Mouse (Mus musculus): Measurements from ENCODE around the gene Gsdma2. TPM values are rescaled to one million over a fixed set of nuclear protein-coding genes. Genes with fewer than 3 reads are reported as not detected.
"Not testable (repeated sequence)": the region's sequence is repeated elsewhere in the genome, so short reads cannot be mapped to it uniquely, and the experiment has no call there.

Gene Gsdma2
- total RNA-seq, 2 experiments from 2014 or later: not detected

DNA sequence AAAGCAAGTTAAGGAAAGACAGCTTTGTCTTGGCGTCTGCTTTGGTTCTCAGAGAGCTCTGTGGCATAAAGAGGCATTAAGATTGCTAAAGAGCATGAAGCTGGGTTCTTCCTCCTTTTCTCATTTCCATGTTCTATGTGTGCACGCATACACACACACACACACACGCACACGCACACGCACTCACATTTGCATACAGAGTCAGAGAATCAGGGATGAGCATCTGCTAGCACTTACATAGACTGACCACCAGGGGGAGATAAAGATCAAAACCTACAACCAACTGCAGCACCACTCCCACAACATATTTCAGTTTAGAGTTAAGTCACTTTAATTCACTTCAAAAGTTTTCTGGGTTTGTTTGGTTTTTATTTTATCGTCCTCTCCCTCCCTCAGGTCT lies 14.0 kb downstream of the Gsdma2 start:
- ATAC-seq (replicated peaks; ENCODE audit: poor library complexity, severe bottlenecking): peak; percentile 98

GRCm38 (mm10) chr11:98664091-98664490 lies 17.5 kb downstream of the Gsdma2 start, which contains the start of gene Gsdma:
Gene Gsdma, plus strand, starts transcription at chr11:98664351.
- ATAC-seq (replicated peaks; ENCODE audit: poor library complexity, severe bottlenecking): no peak

DNA sequence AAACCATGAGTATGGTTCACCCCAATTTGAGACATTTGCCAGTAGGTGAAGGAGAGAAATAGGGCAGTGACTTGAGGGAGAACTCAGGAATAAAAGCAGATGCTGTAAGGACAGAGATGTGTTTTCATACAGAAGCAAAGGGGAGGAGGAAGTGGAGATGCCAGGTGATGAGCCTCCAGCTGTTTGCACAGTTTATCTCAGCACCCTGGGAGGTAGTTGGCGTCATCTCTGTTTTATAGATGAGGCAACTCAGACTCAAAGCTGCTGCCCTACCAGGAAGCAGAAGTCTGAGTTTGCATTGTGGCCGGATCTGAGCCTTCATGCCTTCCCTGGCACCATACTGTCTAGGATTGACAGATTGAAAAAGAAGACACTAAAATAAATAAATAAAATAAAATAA lies 22.4 kb downstream of the Gsdma2 start:
- ATAC-seq (replicated peaks; ENCODE audit: poor library complexity, severe bottlenecking): no peak

- ATAC-seq (replicated peaks; ENCODE audit: poor library complexity, severe bottlenecking): no peak
Measured at GRCm38 (mm10) chr11:98671284-98671815, 24.8 kb downstream of the Gsdma2 start.

DNA sequence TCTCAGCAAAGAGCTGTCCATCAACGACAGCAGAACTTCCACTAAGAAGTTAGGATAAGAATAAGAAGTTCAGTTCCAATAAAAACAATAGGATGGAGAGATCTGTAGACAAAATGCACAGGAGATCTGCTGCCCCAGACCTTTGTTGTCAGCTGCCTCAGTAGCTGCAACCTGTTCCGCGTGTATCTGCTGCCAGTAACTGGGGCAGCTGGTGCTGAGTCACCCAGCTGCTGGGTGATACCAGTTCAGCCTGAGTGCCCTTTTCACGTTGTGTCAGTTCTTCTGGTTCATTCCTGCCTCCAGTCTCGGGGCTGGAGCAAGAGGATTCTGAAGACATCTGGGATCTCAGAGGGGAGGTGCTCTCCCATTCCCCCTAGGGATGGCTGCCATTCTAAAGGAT lies 25.3 kb downstream of the Gsdma2 start:
- ATAC-seq (replicated peaks; ENCODE audit: poor library complexity, severe bottlenecking): no peak

GRCm38 (mm10) chr11:98672482-98672881 lies 25.9 kb downstream of the Gsdma2 start:
- no peak for ATAC-seq (replicated peaks; ENCODE audit: poor library complexity, severe bottlenecking)

GRCm38 (mm10) chr11:98673136-98673535 lies 26.6 kb downstream of the Gsdma2 start:
- ATAC-seq (replicated peaks; ENCODE audit: poor library complexity, severe bottlenecking): peak; percentile 88

- ATAC-seq (replicated peaks; ENCODE audit: poor library complexity, severe bottlenecking): no peak
Measured at GRCm38 (mm10) chr11:98675829-98676363, 29.3 kb downstream of the Gsdma2 start.

GRCm38 (mm10) chr11:98680023-98680422 lies 33.5 kb downstream of the Gsdma2 start:
- no peak for ATAC-seq (replicated peaks; ENCODE audit: poor library complexity, severe bottlenecking)

GRCm38 (mm10) chr11:98680595-98680994 lies 34.0 kb downstream of the Gsdma2 start:
- ATAC-seq (replicated peaks; ENCODE audit: poor library complexity, severe bottlenecking): not testable (repeated sequence)

- no peak for ATAC-seq (replicated peaks; ENCODE audit: poor library complexity, severe bottlenecking)
Measured at GRCm38 (mm10) chr11:98681186-98681585, 34.6 kb downstream of the Gsdma2 start.

DNA sequence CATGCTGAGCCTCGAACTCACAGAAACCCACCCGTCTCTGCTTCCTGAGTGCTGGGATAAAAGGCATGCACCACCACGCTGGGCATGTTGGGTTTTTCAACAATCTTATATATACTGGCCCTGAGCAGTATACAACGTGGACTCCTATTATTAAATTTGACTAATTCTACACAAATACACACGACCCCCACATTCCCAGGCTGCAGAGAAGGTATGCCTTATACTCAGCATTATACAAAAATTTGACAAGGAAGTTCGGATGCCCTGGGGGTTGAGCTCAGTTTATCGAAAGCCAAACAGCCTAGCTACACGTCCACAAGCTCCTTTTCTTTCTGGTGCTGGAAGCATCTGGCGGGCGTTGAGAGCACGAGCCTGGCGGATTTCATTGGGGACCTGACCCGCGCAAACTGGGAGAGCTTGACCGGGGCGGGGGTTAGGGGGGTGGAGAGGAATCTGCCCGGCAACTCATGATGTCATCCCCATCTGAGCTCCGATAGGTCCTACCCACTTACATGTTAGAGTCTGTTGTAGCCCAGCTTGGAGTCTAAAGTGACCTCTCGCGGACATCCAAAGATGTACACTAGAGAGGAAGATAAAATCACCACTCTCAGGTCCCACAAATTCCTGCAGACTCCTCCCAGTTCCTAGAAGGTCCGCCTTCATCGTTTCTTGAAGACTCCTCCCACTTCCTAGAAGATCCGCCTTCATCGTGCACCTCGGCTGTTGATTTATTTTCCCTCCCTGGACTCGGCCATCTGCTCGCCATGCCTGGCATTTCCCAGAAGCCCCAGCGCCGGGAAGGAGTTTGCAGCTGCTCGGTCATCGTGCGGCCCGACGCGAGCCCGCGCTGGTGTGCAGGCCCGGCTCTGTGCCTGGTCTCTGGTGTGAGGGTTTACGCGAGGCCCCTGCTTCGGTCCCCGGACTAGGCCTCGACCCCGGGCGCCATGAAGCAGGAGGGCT lies 35.5 kb downstream of the Gsdma2 start, which contains the start of gene Psmd3:
Gene Psmd3, plus strand, starts transcription at position 769 of the 960 bp plus-strand sequence.
- ATAC-seq (replicated peaks; ENCODE audit: poor library complexity, severe bottlenecking): peak; percentile 94

GRCm38 (mm10) chr11:98682811-98683210 lies 36.3 kb downstream of the Gsdma2 start:
- ATAC-seq (replicated peaks; ENCODE audit: poor library complexity, severe bottlenecking): no peak

- ATAC-seq (replicated peaks; ENCODE audit: poor library complexity, severe bottlenecking): no peak
Measured at GRCm38 (mm10) chr11:98685642-98686041, 39.1 kb downstream of the Gsdma2 start.

- no peak for ATAC-seq (replicated peaks; ENCODE audit: poor library complexity, severe bottlenecking)
Measured at GRCm38 (mm10) chr11:98686976-98687375, 40.4 kb downstream of the Gsdma2 start.

- ATAC-seq (replicated peaks; ENCODE audit: poor library complexity, severe bottlenecking): no peak
Measured at GRCm38 (mm10) chr11:98688009-98688408, 41.5 kb downstream of the Gsdma2 start.

DNA sequence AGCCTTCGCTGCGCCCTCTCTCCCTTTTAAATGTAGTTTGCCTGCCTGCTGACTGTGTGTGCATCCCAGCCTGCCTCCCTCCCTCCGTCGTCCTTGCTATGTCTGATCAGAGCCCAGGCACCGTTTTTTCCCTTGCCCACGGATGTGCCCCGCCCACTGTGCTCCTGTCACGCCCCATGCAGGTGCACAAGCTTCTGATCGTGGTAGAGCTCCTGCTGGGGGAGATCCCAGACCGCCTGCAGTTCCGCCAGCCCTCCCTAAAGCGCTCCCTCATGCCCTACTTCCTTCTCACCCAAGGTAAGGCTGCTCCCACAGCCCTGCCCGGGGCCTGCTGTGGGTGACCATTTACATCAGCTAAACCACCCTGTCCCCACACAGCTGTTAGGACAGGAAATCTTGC lies 46.6 kb downstream of the Gsdma2 start:
- no peak for ATAC-seq (replicated peaks; ENCODE audit: poor library complexity, severe bottlenecking)

DNA sequence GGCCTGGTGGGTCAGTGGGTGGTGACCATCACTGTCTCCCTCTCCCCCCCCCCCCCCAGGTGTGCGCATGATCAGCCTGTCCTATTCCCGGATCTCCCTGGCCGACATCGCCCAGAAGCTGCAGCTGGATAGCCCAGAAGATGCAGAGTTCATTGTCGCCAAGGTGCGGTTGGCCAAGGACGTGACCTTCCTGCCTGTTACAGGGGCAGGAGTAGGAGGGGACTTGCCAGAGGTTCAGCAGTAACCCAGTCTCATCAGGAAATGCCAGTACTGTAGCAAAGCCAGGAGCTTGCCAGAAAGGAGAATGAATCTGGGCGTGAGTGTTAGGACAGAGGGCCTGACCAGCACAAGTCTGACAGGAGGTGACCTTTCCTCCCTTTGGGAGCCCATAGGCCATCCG lies 47.2 kb downstream of the Gsdma2 start:
- no peak for ATAC-seq (replicated peaks; ENCODE audit: poor library complexity, severe bottlenecking)

GRCm38 (mm10) chr11:98694301-98694700 lies 47.7 kb downstream of the Gsdma2 start:
- no peak for ATAC-seq (replicated peaks; ENCODE audit: poor library complexity, severe bottlenecking)

GRCm38 (mm10) chr11:98695408-98695807 lies 48.8 kb downstream of the Gsdma2 start:
- no peak for ATAC-seq (replicated peaks; ENCODE audit: poor library complexity, severe bottlenecking)
